Comparison of ENCODE assay signal across 26 mouse cellular contexts in genomic region chr1:131146181-131146614, GRCm38 (mm10). TPM values are rescaled to one million over a fixed set of nuclear protein-coding genes. Genes with fewer than 3 reads are reported as not detected.
DNase-seq lines count a peak whose midpoint lies in the region; ATAC-seq and TF ChIP-seq lines count a peak whose summit lies in the region.
"Had no signal": no experiment of that assay in that cellular context is flagged by ENCODE, and none has a peak within 500 bp of the region (broad histone marks: within the 10 kb centered on the region; RNA-seq: fewer than 3 reads in every experiment).

No protein-coding gene starts in this region.

- no peaks in the 10 kb centered on the region for H3K27me3 ChIP-seq in lung, postnatal 0 days (replicated peaks; ENCODE audit: insufficient read depth, low read length)
- H3K27me3 ChIP-seq in ES-Bruce4 (ENCODE audit: control insufficient read depth, insufficient read depth, low read length, poor library complexity, severe bottlenecking): no peaks in the 10 kb centered on the region
- H3K27me3 ChIP-seq: liver, embryonic 12.5 days; lung, embryonic 15.5 days; megakaryocyte, embryonic 14.5 days; Patski had no signal

- peak; percentile 52 for DNase-seq in lung, postnatal 0 days (ENCODE audit: low spot score)
- no peak for DNase-seq in lung, adult 2 months
- DNase-seq in ZHBTc4 (ENCODE audit: low read depth, low spot score): peak; percentile 64
- no peak for DNase-seq in ovary, postnatal 14 days (ENCODE audit: low spot score)
- no peak for DNase-seq in gastrocnemius, postnatal 10 days
- no peak for DNase-seq in cerebellum, postnatal 36 days
- DNase-seq: adrenal gland, postnatal 36 days; cerebellum, adult 11-12 months; cerebellum, postnatal 25 days; forebrain, postnatal 0 days; heart, postnatal 14 days; kidney, adult 8-10 months; kidney, postnatal 25 days; midbrain, embryonic 14.5 days; right cerebral cortex, postnatal 4 days; thymus, adult 18-20 months; thymus, postnatal 4 days had no signal

- H3K27ac ChIP-seq in lung, postnatal 0 days (ENCODE audit: low read length): no peak overlapping the region
- H3K27ac ChIP-seq in ES-Bruce4 (ENCODE audit: insufficient read depth, low read length): peak overlapping the region; percentile 88
- H3K27ac ChIP-seq: forebrain, embryonic 10.5 days; hindbrain, embryonic 13.5 days; liver, embryonic 12.5 days; lung, embryonic 15.5 days had no signal

- H3K9ac ChIP-seq in lung, postnatal 0 days (replicated peaks; ENCODE audit: low read depth): no peak overlapping the region
- peak overlapping the region; percentile 73 for H3K9ac ChIP-seq in ES-Bruce4 (ENCODE audit: low read depth, poor library complexity, severe bottlenecking)
- H3K9ac ChIP-seq: forebrain, postnatal 0 days; hindbrain, embryonic 13.5 days; liver, embryonic 12.5 days; lung, embryonic 15.5 days had no signal

- TF ChIP-seq CTCF in lung, postnatal 0 days (IDR thresholded peaks at IDR 0.05): no peak
- TF ChIP-seq CTCF in lung, adult 2 months (IDR thresholded peaks at IDR 0.05; ENCODE audit: insufficient read depth, low read length): no peak
- no peak for TF ChIP-seq CTCF in ES-Bruce4 (IDR thresholded peaks at IDR 0.05; ENCODE audit: low read depth, low read length)

- no peak overlapping the region for H3K4me2 ChIP-seq in lung, postnatal 0 days (replicated peaks; ENCODE audit: low read depth, low read length)
- H3K4me2 ChIP-seq: heart, embryonic 11.5 days; hindbrain, embryonic 13.5 days; liver, embryonic 12.5 days; lung, embryonic 15.5 days had no signal

- no peak overlapping the region for H3K4me3 ChIP-seq in lung, postnatal 0 days (ENCODE audit: low read depth, low read length)
- H3K4me3 ChIP-seq in lung, adult 2 months (replicated peaks; ENCODE audit: extremely low read depth, low read depth, low read length): no peak overlapping the region
- H3K4me3 ChIP-seq in ES-Bruce4 (ENCODE audit: low read depth, low read length): peak overlapping the region; percentile 62
- H3K4me3 ChIP-seq: forebrain, embryonic 10.5 days; hindbrain, embryonic 13.5 days; liver, embryonic 12.5 days; lung, embryonic 15.5 days; megakaryocyte, embryonic 14.5 days had no signal

- 79% methylated on average over 3 of the region's 3 CpGs for WGBS in lung, postnatal 0 days
- WGBS in lung, adult 2 months: 73% methylated on average over 3 of the region's 3 CpGs

- H3K36me3 ChIP-seq in lung, postnatal 0 days (ENCODE audit: insufficient read depth, low read length): no peaks in the 10 kb centered on the region
- no peaks in the 10 kb centered on the region for H3K36me3 ChIP-seq in ES-Bruce4 (ENCODE audit: control insufficient read depth, insufficient read depth, low read length, poor library complexity, severe bottlenecking)
- H3K36me3 ChIP-seq: forebrain, embryonic 10.5 days; hindbrain, embryonic 13.5 days; liver, embryonic 12.5 days; lung, embryonic 15.5 days had no signal

- H3K4me1 ChIP-seq in lung, postnatal 0 days (ENCODE audit: insufficient read depth, low read depth, low read length): no peaks in the 10 kb centered on the region
- no peaks in the 10 kb centered on the region for H3K4me1 ChIP-seq in lung, adult 2 months (ENCODE audit: control insufficient read depth, insufficient read depth, low read length)
- H3K4me1 ChIP-seq in ES-Bruce4 (ENCODE audit: control insufficient read depth, insufficient read depth, low read length): peaks cover 5% of the 10 kb centered on the region
- H3K4me1 ChIP-seq: forebrain, embryonic 10.5 days; hindbrain, embryonic 13.5 days; lung, embryonic 15.5 days had no signal

- TF ChIP-seq EP300 in lung, postnatal 0 days (IDR thresholded peaks at IDR 0.05): no peak
- TF ChIP-seq EP300 in ES-Bruce4 (IDR thresholded peaks at IDR 0.05; ENCODE audit: insufficient read depth, low read depth, low read length): no peak

- ATAC-seq in lung, postnatal 0 days: no peak
- peak; percentile 97 for ATAC-seq in neutrophil, adult 5-6 weeks (ENCODE audit: extremely low read depth, insufficient number of reproducible peaks, low FRiP score, poor library complexity, severe bottlenecking)
- ATAC-seq: forebrain, postnatal 0 days; liver, embryonic 12.5 days; Patski had no signal

- no peaks in the 10 kb centered on the region for H3K9me3 ChIP-seq in lung, postnatal 0 days (ENCODE audit: low read length)
- H3K9me3 ChIP-seq in ES-Bruce4 (replicated peaks; ENCODE audit: control insufficient read depth, insufficient read depth, low read length, poor library complexity, severe bottlenecking): no peaks in the 10 kb centered on the region
- H3K9me3 ChIP-seq: forebrain, embryonic 10.5 days; hindbrain, embryonic 13.5 days; liver, embryonic 12.5 days; lung, embryonic 15.5 days had no signal

- TF ChIP-seq POLR2A in lung, adult 2 months (IDR thresholded peaks at IDR 0.05; ENCODE audit: borderline replicate concordance, extremely low read depth, low read depth, low read length): no peak
- peak; percentile 43 for TF ChIP-seq POLR2A in ES-Bruce4 (IDR thresholded peaks at IDR 0.05; ENCODE audit: insufficient read depth, low read length)

RNA-seq across cellular contexts. Expression of gene Eif2d, which starts 6.8 kb away (rescaled TPM):
- 36.3 and 42.5 TPM in 2 replicates for polyA plus RNA-seq in lung, postnatal 0 days (2015; fragmentation: Nextera tagmentation; extraction: Ambion mirVana)
- 26.4 and 31.9 TPM in 2 replicates for polyA plus RNA-seq in lung, adult 2 months (2012; rRNA removed)
- 96.5 and 99.1 TPM in 2 replicates for polyA plus RNA-seq in ES-Bruce4 (2011; ENCODE audit: insufficient read depth, insufficient read length, low read depth, missing spikeins)
- 18.4 and 19.5 TPM in 2 replicates for total RNA-seq in neutrophil, adult 5-6 weeks (2017)
- total RNA-seq in gastrocnemius, postnatal 10 days (2021): 10 to 100 TPM; 24.4 to 26.4 TPM

RNA-seq across cellular contexts. Expression of gene Dyrk3, which starts 8.1 kb away (rescaled TPM):
- polyA plus RNA-seq in lung, postnatal 0 days (2015; fragmentation: Nextera tagmentation; extraction: Ambion mirVana): 3.4 and 4.7 TPM in 2 replicates
- 1.9 and 2.7 TPM in 2 replicates for polyA plus RNA-seq in lung, adult 2 months (2012; rRNA removed)
- 27.3 and 27.6 TPM in 2 replicates for polyA plus RNA-seq in ES-Bruce4 (2011; ENCODE audit: insufficient read depth, insufficient read length, low read depth, missing spikeins)
- total RNA-seq in neutrophil, adult 5-6 weeks (2017): 1.2 and 1.7 TPM in 2 replicates
- total RNA-seq in gastrocnemius, postnatal 10 days (2021): under 1 TPM; 0.12 to 0.14 TPM

RNA-seq across cellular contexts. Expression of gene Mapkapk2, which starts 48.6 kb away (rescaled TPM):
- 62.4 and 65.0 TPM in 2 replicates for polyA plus RNA-seq in lung, postnatal 0 days (2015; fragmentation: Nextera tagmentation; extraction: Ambion mirVana)
- polyA plus RNA-seq in lung, adult 2 months (2012; rRNA removed): 91.4 and 120 TPM in 2 replicates
- 64.9 and 65.1 TPM in 2 replicates for polyA plus RNA-seq in ES-Bruce4 (2011; ENCODE audit: insufficient read depth, insufficient read length, low read depth, missing spikeins)
- total RNA-seq in neutrophil, adult 5-6 weeks (2017): 103 and 112 TPM in 2 replicates
- 100 to 1,000 TPM; 171 to 177 TPM for total RNA-seq in gastrocnemius, postnatal 10 days (2021)

Comparison
In these comparisons a context has a peak if more than half of its experiments do, and no peak if none do; other contexts are left out.
1. DNase-seq: peak in lung, postnatal 0 days (single experiment) and ZHBTc4 (single experiment); none in lung, adult 2 months (single experiment), ovary, postnatal 14 days (single experiment), gastrocnemius, postnatal 10 days (single experiment) and cerebellum, postnatal 36 days (0 of 2).